Mouse (Mus musculus) ES-E14 (cell line): ENCODE results near the gene Cmc2.

Experiments
- CHD2 ChIP-seq: IDR thresholded peaks from 2 replicates; pipeline ENCODE4 v1.6.1; 2014; ENCODE audit warnings: mild to moderate bottlenecking, low read depth, low read length, inconsistent platforms
- HCFC1 ChIP-seq: IDR thresholded peaks from 2 replicates; pipeline ENCODE4 v1.6.1; 2012; ENCODE audit warnings: low read length, inconsistent platforms, borderline replicate concordance; ENCODE audit not compliant: insufficient read depth
- ZC3H11A ChIP-seq: IDR thresholded peaks from 2 replicates; pipeline ENCODE4 v1.6.1; 2012; ENCODE audit warnings: low read depth, mild to moderate bottlenecking, inconsistent platforms, low read length, borderline replicate concordance
- ZNF384 ChIP-seq: IDR thresholded peaks from 2 replicates; pipeline ENCODE4 v1.6.1; 2012; ENCODE audit warnings: low read depth, low read length, inconsistent platforms

- no peak for TF ChIP-seq ZNF384
- TF ChIP-seq ZC3H11A, result no peak
- TF ChIP-seq CHD2, result no peak
- no peak for TF ChIP-seq HCFC1
Measured at GRCm38 (mm10) chr8:116895521-116895920, 25.7 kb downstream of the Cmc2 start.
